Mouse (Mus musculus) left cerebral cortex, postnatal 10 days (tissue): Measurements from ENCODE around the gene Anapc7. TPM values are rescaled to one million over a fixed set of nuclear protein-coding genes. Genes with fewer than 3 reads are reported as not detected.
"Not testable (repeated sequence)": the region's sequence is repeated elsewhere in the genome, so short reads cannot be mapped to it uniquely, and the experiment has no call there.

Experiments used
- DNase-seq, 2 experiments: peaks; one replicate each; pipeline ENCODE4 v3.0.0; 2021 to 2022; ENCODE audit warnings: low spot score in 2 of 2, mixed read lengths in 1 of 2; ENCODE audit errors: extremely low spot score in 1 of 2
- intact Hi-C: fragments of 180-260 bp; cut with DNase I; formaldehyde crosslinking; loops from one replicate; pipeline ENCODE4 v1.15.1; 2025
- total RNA-seq, 2 experiments: library from RNA; stranded (reverse); gene quantifications; 2 replicates each; pipeline ENCODE4 v1.2.3; 2021

Gene Anapc7
- total RNA-seq, 2 experiments from 2014 or later: 34.9 to 35.3 TPM

- no peak for DNase-seq
- intact Hi-C loops: no loop called here
These were observed 56.0 kb downstream of the Anapc7 start for GRCm38 (mm10) chr5:122477492-122477891.

- no peak for DNase-seq
- intact Hi-C loops: no loop called here
These were observed 57.6 kb downstream of the Anapc7 start for GRCm38 (mm10) chr5:122479131-122479530.

DNA sequence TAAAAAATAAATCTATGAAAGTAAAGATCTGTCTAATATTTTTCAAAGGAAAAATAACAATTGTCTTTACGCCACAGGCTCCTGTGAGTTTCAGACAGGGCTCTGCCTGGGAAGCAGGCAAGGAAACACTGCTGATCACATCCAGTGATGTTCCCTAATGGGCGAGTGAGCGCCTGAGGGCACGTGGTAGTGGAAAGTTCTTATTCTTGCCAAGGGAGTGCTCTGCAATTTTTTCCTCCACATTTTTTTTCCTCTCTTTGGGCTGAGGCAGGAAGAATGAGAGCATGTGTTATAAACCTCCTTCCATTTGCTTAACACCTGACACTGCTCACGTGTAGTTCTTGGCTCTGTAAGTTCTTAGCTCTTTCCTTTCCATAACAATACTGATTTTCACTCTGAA lies 60.4 kb downstream of the Anapc7 start:
- intact Hi-C loops: no loop called here
- DNase-seq: no peak

DNA sequence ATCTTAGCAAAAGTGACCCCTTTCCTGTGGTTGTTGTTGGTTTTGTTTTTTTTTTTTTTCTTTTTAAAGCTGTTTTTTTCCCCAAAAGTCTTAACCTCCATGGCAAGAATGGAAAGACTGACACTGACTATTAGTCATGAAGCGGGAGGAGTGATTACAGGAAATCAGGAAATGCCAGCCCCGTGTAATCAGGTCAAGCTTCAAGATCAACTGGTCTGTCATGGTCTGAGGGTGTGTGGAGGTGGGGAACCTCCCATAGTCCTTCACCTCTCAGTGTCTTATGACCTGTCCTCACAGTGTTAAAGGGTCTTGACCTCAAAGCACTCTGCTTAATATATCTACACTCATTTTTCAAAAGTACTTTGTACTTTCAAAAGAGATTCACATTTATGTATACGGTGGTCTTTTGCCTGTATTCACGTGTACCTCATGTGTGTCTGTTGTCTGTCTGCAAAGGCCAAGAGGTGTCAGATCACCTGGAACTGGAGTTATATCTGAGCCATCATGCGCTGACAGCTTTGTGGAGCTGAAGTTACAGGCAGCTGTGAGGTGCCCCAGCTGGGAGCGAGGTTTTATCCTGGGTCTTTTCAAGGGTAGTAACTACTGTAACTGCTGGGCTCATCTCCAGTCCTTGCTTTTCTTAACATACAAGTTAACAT lies 61.4 kb downstream of the Anapc7 start:
- intact Hi-C loops: no loop called here
- no peak for DNase-seq

DNA sequence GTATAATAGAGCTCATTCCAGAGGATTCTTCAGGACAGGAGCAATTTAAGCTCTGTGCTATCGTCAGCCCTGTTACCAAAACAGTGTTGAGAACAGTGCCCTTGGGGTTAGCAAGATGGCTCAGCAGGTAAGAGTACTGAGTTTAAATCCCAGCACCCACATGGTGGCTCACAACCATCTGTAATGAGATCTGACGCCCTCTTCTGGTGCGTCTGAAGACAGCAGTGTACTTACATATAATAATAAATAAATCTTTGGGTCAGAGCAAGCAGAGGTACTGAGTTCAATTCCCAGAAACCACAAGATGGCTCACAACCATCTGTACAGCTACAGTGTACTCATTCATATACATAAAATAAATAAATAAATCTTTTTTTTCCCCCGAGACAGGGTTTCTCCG lies 64.8 kb downstream of the Anapc7 start:
- DNase-seq, intact Hi-C loops: not testable (repeated sequence)

GRCm38 (mm10) chr5:122487825-122488224 lies 66.3 kb downstream of the Anapc7 start:
- intact Hi-C loops: no loop called here
- DNase-seq: no peak

DNA sequence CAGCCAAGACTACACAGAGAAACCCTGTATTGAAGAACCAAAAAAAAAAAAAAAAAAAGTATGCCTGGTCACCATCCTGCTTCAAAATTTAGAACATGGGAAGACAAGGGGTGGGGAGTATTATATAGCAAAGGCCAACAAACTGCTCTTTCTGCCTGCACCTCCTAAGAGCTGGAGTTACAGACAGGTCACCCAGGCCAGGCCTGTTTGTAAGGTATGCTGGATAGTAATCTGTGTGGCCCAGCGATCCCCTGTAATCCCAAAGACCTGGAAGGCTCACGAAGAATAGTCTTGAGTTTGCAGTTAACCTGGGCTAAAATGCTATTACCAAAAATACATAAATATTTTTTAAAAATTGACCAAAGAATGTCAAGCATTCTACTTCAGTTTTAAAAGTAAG lies 68.7 kb downstream of the Anapc7 start:
- no peak for DNase-seq
- intact Hi-C loops: no loop called here

GRCm38 (mm10) chr5:122491385-122491784 lies 69.9 kb downstream of the Anapc7 start:
- DNase-seq: no peak
- intact Hi-C loops: no loop called here

DNA sequence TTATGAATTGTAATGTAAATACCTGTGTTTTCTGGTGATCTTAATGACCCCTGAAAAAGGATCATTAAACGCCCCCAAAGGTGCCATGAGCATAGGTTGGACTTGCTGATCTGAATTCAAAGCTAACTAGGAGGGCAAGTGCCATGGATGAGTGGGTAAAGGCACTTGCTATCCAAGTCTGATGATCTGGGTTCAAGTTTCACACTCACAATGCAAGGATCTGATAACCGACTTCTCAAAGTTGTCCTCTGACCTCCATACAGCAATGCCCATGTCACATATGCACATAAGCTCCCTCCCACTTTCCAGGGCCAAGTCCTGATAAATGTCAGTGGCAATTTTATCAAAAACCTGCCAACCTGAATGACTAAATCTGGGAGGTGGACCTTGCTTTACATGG lies 71.5 kb downstream of the Anapc7 start:
- DNase-seq: no peak
- intact Hi-C loops: no loop called here

DNA sequence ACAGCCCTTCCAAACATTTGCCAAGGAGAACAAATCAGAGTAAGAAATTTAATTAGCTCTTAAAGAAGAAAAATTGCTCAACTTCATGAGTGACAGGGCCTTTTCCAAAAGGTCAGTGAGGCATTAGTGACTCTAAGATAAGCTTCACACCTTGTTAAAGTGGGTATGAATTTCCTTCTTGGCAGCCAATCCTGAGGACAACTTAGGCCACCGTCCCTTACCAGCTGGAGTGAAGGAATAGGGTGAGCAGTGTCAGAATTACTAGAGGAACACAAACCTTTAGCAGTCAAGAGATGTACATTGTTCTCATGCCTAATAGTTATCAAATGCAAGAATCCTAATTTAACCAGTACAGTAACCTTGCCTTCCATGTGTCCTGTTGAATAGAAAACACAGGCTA lies 73.0 kb downstream of the Anapc7 start:
- no peak for DNase-seq
- intact Hi-C loops: no loop called here

Other genes starting within 250 kb of the Anapc7 start
- 1 to 10 TPM; 2.1 to 2.6 TPM for gene Hvcn1, start 214.9 kb upstream of the Anapc7 start, total RNA-seq
- 10 to 100 TPM; 13.1 to 15.6 TPM for gene Tctn1, start 157.2 kb upstream of the Anapc7 start, total RNA-seq
- gene Pptc7, start 137.3 kb upstream of the Anapc7 start, total RNA-seq: 10 to 100 TPM; 22.8 to 24.1 TPM
- 1 to 10 TPM; 4.2 to 4.3 TPM for gene Rad9b, start 67.5 kb upstream of the Anapc7 start, total RNA-seq
- 100 to 1,000 TPM; 224 to 239 TPM for gene Vps29, start 67.3 kb upstream of the Anapc7 start, total RNA-seq
- 10 to 100 TPM; 19.7 to 22.4 TPM for gene Gpn3, start 49.8 kb upstream of the Anapc7 start, total RNA-seq
- gene Fam216a, start 49.3 kb upstream of the Anapc7 start, total RNA-seq: 10 to 100 TPM; 70.1 to 77.5 TPM
- gene Arpc3, start 29.8 kb upstream of the Anapc7 start, total RNA-seq: 100 to 1,000 TPM; 268 to 275 TPM
- gene Atp2a2, start 80.5 kb downstream of the Anapc7 start, total RNA-seq: 100 to 1,000 TPM; 618 to 632 TPM
- 10 to 100 TPM; 25.9 to 33.0 TPM for gene Ift81, start 192.8 kb downstream of the Anapc7 start, total RNA-seq
- 1 to 10 TPM; 6.3 to 6.5 TPM for gene P2rx7, start 222.2 kb downstream of the Anapc7 start, total RNA-seq